Mouse (Mus musculus) erythroblast, embryonic 14.5 days (primary cell): ENCODE measurements around the gene Msln.

Experiments
- GATA1 ChIP-seq: IDR thresholded peaks from 2 replicates; pipeline ENCODE4 v1.6.1; 2012; ENCODE audit warnings: low read length, inconsistent platforms, mixed read lengths
- TAL1 ChIP-seq: IDR thresholded peaks from 3 replicates; pipeline ENCODE4 v1.6.1; 2012; ENCODE audit warnings: low read length, inconsistent platforms, mixed read lengths

GRCm38 (mm10) chr17:25756378-25757242 is 2.4 kb upstream of the Msln start:
- TF ChIP-seq GATA1: no peak
- no peak for TF ChIP-seq TAL1
